Mouse (Mus musculus): ENCODE results near the gene Slc29a2. TPM values are rescaled to one million over a fixed set of nuclear protein-coding genes. Genes with fewer than 3 reads are reported as not detected.
A peak's percentile ranks its signal among the peaks of the same experiment; 100 is the strongest.

Gene Slc29a2
- total RNA-seq, 2 experiments from 2014 or later, result 20.0 to 20.8 TPM

DNA sequence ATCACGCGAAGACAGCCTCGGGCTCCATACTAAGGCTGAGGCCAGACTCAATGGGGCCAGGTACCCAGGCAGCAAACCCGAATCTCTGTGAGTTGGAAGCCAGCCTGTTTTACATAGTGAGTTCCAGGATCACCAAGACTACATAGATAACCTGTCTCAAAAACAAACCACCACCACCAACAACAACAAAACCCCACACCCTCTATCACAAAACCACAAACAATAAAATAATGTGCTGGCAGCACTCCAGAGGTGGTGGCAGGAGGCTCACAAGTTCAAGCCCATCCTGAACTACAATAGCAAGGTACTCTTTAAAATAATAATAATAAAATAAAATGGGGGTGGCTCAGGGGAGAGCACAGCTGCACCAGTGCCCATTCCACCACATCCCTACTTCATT lies 12.9 kb downstream of the Slc29a2 start:
- DNase-seq, result no peak

DNA sequence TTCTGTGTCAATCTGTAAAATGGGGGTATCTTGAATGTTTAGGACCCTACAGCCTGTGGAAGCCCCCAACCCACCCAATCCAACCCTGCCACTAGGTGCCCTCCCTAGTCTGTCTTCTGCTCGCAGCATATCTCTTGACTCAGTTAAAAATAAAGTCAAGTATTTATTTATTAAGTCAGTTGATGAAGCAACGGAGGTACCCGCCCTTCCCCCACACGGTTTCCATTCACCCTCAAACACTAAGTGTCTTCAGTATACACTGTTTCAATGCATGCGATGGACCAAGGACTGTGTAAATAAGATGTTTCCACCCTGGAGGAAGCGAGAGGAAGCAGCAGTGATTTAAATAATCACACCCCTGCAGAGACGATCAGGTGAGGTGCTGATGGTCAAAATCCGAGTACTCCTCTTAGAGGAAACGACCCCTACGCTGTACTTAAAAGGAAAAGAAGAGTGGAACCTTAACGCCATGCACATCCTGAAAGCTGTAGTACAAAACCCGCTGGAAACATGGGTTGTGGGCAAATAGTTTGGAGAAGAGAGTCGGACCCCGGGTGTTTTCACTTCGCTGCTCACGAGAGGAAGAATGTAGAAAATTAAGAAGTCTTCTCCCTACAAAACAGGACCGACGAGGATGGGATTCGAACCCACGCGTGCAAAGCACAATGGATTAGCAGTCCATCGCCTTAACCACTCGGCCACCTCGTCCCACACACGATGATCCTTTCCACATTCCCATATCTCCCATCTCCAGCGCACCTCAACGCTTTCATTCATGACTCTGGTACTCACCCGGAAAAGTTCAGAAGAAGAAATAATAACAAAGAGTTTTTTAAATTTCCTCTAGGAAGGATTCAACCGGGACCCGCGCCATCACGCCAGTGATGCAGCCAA lies 14.3 kb downstream of the Slc29a2 start:
- peak; percentile 84 for DNase-seq

DNA sequence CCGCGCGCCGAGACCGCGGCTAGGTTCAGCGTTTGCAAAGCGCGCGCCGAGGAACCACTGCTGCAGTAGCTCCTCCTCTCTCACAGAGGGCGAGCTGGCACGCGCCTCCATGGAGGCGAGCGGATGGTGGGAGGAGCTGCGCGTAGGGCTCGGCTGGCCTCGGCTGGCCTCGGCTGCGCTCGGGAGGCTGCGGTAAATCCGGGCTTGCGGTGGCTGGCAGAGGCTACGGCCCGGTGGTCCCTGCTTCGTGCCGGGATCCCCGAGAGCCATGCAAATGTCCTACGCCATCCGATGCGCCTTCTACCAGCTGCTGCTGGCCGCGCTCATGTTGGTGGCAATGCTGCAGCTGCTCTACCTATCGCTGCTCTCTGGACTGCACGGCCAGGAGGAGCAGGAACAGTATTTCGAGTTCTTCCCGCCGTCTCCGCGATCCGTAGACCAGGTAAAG lies 15.1 kb downstream of the Slc29a2 start, which contains the start of the genes B4gat1 and AC124502.3:
TSS of gene B4gat1 (plus strand) at position 118 of the 448 bp plus-strand sequence.
TSS of gene AC124502.3 (plus strand) at position 183 of the 448 bp plus-strand sequence.
- peak; percentile 91 for DNase-seq

DNA sequence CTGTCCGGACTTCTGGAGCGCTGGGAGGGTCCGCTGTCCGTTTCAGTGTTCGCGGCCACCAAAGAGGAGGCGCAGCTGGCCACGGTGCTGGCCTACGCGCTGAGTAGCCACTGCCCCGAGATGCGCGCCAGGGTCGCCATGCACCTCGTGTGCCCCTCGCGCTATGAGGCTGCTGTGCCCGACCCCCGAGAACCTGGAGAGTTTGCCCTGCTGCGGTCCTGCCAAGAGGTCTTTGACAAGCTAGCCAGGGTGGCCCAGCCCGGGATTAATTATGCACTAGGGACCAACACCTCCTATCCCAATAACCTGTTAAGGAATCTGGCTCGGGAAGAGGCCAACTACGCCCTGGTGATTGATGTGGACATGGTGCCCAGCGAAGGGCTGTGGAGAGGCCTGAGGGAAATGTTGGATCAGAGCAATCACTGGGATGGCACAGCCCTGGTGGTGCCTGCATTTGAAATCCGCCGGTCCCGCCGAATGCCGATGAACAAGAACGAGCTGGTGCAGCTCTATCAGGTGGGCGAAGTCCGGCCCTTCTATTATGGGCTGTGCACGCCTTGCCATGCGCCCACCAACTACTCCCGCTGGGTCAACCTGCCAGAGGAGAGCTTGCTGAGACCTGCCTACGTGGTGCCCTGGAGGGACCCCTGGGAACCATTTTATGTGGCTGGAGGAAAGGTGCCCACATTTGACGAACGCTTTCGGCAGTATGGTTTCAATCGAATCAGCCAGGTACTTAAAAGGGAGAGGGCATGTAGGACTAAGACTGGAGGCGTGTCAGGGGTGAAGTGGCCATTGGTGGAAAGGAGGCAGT lies 15.8 kb downstream of the Slc29a2 start:
- DNase-seq, result no peak

DNA sequence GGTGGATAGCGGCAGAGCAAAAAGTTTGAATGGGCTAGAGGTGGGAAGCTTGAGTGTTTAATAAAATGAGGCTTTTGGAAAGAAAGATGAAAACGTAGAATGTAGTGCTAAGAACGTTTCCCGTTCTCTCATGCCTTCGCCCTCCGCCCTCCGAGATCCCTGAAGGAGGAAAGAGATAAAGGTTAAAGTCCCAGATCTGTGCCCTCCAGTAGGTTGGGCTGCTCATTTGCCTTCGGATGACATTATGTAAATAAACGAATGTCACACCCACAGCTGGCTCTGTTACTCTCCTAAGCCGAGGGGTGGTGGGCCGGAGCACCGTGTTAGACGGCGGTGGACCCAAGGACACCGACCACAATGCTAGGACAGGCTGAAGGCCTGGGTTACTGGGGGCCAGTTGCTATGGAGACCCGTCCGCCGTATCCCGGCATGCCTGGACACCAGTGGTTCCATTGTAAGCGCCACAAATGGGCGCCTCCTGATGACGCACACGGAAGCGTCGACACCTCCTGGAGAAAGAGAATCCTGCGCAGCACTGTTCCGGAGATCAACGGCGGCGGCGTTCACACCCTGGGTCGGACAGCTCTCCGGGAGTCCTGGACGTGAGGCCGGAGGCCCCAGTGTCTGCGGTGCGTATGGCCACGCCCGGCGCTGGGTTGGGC lies 17.3 kb downstream of the Slc29a2 start, which contains the start of gene Brms1:
TSS of gene Brms1 (plus strand) at position 493 of the 662 bp plus-strand sequence.
- DNase-seq, result peak; percentile 92

DNA sequence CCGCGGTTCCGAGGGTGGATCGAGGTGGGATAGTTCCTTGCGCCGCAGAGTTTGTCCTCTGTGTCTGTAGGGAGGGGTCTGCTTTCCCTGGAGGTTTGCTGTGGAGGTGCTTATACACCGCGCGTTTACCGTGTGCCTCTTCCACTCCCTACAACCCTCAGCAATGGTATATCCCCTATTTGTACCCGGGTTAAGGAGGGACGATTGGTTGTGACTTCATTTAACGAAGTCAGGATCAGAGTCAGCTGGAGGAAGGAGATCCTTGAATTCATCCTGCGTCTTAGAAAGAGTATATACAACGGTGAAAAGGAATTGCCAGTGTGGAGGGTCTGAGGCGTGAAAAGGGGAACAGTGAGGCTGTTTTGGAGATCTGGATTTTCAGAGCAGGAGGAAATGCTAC lies 17.9 kb downstream of the Slc29a2 start:
- DNase-seq, result no peak

DNA sequence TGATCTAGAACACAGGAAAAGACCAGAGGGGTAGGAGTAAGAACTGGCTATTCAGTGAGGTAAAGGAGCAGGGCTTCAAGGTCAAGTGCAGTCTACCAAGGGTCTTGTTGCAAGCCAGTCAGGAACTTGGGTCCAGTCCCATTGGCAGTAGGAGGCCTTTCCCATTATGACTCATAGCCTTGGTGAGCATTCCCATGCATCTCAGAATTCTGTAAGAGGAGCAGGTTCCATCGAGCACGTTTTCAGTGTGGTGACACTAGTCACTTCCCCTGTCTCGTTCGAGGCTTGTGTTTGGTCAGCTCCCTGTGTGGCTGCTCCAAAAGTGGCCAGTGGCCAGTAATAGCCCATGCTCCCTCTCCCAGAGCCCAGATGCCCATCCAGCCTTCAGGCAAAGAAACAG lies 21.9 kb downstream of the Slc29a2 start:
- no peak for DNase-seq

DNA sequence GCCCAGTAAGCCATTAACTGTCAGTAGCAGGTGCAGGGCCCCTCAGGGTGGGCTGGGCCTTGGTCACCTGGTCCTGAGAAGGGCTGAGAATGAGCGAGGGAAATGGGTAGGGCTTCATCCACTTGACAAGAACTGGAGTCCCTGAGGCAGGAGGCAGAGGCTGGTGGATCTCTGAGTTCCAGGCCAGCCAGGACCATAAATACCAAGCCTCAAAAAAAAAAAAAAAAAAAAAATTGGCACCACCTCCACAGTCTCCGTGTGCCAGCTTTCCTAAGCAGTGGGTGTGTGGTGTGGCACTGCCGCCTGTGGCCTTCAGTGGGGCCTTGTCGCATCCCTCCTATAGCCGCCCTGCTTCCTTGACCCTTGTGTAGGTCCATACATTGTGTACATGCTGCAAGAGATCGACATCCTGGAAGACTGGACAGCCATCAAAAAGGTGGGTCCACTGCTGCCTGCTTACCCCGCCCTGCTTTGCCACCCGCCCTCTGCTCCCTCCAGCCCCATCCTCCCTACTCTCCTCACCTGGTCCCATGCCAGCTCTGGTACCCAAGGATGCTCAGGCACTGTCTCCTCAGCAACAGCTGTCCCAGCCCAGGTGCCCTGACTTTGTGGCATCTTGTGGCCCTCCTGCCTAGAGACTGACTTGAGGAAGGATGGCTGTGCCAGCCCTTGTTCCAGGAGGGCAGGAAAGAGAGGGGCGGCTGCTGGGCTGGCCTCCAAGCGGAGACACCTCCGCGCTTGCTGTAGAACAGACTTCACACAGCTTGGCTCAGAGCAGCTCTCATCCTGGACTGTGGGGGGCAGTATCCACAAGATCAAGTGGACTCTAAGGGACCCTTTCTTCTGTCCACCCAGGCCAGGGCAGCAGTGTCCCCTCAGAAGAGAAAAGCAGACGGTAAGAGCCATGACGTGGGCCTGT lies 24.7 kb downstream of the Slc29a2 start:
- no peak for DNase-seq

DNA sequence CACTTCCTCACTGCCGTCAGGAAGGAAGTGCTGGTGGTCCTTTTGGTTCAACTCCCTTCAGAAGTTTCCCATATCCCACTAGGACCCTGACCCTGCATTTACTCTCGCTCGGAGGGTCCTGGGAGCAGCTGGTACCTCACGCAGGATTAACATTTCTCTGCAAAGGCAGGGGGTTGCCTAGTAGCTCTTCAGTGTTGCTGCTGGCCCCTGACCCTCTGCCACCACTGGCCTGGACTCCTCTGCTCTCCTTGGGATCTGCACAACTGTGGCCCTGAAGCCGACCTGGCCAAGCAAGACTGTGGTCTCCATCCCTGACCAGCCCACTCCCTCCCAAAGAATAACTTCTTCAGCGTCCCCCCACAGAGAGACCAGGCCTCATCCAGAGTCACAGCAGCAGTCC lies 25.7 kb downstream of the Slc29a2 start:
- no peak for DNase-seq

DNA sequence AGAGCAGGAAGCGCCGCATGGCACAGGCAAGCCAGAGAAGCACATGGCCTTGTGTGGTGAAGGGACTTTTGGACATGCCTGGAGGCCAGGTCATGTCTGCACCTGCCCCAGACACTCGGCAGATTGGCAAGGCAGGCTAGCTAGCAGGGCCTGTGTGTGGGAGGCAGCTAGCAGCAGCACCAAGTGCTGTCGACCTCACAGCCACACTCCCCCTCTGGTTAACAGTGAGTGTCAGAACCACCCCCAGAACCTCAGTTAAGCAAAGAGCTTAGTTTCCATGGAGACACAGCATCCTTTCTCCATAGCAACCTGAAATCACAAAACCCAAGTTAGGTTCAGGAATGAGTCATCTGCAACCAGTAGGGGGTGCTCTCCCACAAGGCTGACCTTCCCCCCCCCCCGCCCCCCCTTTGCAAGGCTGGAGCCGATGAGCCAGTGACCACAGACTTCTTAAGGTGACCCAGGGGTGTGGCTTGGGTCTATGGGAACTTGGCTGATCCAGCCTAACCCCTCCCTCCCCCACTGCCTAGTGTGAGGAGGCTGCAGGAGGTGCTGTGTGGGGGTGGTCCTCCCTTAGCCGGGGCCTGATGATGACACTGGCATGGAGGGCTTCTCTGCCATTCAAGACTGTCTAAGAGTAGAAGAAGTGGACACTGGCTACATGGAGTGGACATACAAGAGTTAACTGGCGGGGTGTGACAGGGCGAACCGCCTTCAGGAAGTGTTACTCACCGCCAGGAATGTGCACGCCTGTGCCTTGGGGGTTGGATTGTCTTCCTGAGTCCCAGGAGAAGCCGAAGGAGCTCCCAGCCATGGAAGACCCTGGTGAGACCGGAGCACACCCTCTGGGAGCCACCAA lies 26.6 kb downstream of the Slc29a2 start, which contains the start of gene Rin1:
TSS of gene Rin1 (plus strand) at position 435 of the 859 bp plus-strand sequence.
- DNase-seq, result peak; percentile 49

DNA sequence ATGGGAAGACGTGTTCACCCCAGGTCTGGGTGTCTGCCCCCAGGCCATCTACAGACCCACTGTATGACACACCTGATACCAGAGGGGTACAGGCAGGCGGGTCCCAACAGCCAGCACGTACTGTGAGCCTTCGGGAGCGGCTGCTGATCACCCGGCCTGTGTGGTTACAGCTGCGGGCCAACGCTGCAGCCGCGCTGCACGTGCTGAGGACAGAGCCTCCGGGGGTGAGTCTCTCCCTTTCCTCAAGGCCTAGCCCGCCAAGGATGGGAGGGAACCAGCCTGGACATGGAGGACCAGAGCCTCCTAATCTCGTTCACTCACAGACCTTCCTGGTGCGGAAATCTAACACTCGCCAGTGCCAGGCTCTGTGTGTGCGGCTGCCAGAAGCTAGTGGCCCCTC lies 27.4 kb downstream of the Slc29a2 start:
- DNase-seq, result peak; percentile 35

DNA sequence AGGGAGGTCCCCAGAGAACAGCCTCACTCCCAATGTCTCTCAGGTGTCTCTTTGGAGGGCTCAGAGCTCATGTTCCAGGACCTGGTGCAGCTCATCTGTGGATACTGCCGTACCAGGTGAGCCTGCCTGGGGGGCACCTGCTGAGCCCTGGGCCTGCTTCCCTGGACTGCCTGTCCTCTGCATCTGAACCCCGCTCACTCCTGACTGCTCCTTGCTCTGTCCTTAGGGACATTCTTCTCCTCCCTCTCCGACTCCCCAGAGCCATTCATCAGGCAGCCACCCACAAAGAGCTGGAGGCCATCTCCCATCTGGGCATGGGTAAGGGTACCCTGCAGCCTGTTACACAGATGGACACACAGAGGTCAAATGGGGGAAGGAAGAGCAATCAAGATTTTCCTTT lies 27.9 kb downstream of the Slc29a2 start:
- no peak for DNase-seq

DNA sequence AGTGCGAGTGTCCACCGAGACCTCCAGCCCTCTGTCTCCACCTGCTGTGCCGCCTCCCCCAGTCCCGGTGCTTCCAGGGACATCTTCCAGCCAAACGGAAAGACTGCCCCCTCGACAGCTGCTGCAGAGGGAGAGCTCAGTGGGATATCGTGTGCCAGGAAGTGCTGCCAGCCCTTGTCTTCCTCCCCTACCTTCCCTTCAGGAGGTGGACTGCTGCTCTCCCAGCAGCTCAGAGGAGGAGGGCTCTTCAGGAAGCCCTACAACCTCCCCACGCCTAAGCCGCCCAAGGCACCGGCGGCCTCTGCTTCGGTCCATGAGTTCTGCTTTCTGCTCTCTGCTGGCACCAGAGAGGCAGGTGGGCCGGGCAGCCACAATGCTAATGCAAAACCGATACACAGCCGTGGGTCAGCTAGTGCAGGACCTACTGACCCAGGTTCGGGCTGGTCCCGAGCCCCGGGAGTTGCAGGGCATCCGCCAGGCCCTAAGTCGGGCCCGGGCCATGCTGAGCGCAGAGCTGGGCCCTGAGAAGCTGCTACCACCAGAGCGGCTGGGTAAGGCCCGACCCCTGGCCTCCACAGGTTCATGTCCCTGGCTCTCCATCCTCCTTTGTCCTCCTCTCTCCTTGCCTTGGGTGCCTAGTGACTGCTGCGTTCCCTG lies 28.6 kb downstream of the Slc29a2 start:
- no peak for DNase-seq

DNA sequence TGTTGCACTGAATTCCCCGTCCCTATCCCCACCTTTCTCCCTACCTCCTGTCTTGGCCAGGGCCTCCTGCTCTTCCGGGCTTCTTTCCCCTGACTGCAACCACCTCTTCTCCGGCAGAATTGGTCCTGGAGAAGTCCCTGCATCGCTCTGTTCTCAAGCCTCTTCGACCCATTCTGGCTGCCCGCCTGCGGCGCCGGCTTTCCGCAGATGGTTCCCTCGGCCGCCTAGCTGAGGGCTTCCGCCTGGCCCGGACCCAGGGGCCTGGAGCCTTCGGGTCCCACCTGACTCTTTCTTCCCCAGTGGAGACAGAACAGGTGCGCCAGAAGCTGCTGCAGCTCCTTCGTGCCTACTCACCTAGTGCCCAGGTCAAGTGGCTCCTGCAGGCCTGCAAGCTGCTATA lies 29.2 kb downstream of the Slc29a2 start:
- DNase-seq, result no peak

DNA sequence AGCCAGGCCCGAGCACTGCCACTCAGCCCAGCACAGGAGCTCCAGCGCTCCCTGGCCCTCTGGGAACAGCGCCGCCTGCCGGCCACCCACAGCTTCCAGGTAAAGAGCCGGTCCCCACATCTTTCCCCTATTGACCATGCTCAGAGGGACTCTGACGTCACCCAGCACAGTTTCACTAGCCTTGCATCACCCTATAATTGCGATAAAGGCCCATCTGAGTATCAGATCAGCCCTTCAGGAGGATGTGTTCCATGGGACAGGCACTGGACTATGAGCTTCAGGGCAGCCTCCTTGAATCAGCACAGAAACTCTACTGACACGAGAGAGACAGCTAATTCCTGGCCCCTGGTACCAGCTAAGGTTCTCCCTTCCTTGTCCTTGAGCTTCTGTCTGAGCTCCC lies 30.2 kb downstream of the Slc29a2 start:
- peak; percentile 64 for DNase-seq

DNA sequence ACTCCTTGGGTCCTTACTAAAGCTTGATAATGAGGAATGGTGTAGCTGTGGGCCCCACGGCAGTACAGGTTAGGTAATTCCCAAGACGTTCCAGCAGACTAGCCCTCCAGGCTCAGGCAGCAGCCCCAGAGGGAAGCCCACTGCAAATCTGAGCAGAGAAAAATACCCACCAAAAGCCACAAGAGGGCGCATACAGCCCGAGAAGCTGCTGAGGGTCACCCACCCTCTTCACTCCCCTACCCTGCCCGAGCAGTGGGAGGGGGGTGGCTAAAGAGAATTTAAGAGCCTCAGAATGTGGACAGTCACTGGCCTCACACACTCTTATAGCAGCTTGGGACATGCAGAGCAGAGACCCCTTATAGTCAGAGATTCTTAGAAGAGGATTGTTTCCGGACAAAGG lies 32.6 kb downstream of the Slc29a2 start:
- DNase-seq, result peak; percentile 67

DNA sequence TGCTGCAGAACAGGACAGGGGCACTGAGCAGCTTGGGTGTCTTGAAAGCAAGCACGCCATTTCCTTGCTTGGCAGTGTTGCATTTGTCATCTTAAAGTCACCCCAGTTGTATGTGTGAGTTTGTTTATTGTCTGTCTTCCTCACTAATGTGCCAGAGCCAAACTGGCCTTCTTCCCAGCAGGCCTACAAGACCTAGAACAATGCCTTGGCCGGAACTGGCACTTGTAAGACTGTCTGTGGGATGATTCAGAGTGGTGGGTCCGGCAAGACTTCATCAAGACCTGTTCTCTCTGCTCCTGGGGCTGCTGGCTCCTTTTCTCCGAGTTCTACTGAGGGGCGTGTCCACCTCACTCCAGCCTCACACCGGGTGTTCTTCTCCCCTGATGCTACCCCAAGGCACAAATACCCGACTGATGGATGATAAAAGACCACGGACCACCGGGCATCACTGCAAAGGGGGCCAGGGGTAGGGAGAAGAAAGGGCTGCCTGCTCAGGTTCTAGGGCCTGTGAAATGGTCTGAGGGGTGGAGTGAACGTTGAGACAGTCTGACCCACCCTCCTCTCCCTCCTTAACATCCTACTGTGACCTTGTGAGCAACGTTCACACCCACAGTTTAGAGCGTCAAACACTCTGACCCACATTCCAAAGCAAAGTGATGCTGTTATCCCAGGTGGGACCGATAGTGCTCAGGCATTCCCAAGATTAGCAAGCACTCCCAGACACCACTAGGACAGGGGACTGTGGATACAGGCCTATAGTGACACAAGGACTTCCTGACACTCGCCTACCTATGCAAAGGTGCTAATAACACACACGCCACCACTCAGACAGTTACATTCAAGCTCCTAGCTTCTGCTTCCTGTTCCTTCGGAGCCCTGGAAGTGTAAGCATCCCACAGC lies 34.5 kb downstream of the Slc29a2 start:
- no peak for DNase-seq

All from heart, postnatal 4 days (tissue).